22 mouse cellular contexts compared by ENCODE assay signal in genomic region chr15:99406986-99407570, GRCm38 (mm10). TPM values are rescaled to one million over a fixed set of nuclear protein-coding genes. Genes with fewer than 3 reads are reported as not detected.
DNase-seq lines count a peak whose midpoint lies in the region; ATAC-seq and TF ChIP-seq lines count a peak whose summit lies in the region.
"Had no signal": no experiment of that assay in that cellular context is flagged by ENCODE, and none has a peak within 500 bp of the region (broad histone marks: within the 10 kb centered on the region; RNA-seq: fewer than 3 reads in every experiment).

No protein-coding gene starts in this region.

- H3K4me1 ChIP-seq in embryonic facial prominence, embryonic 11.5 days (ENCODE audit: control insufficient read depth, insufficient read depth, low read length): no peaks in the 10 kb centered on the region
- 0 out of 2 replicates have a peak, but pooled peaks cover 12% of the 10 kb centered on the region for H3K4me1 ChIP-seq in embryonic facial prominence, embryonic 10.5 days
- peaks cover 76% of the 10 kb centered on the region for H3K4me1 ChIP-seq in E14TG2a.4 (replicated peaks; ENCODE audit: low read depth, low read length)
- H3K4me1 ChIP-seq in stomach, postnatal 0 days (replicated peaks; ENCODE audit: control insufficient read depth, insufficient read depth): no peaks in the 10 kb centered on the region
- H3K4me1 ChIP-seq: forebrain, embryonic 12.5 days; hindbrain, embryonic 12.5 days had no signal

- no peak overlapping the region for H3K4me2 ChIP-seq in embryonic facial prominence, embryonic 11.5 days (ENCODE audit: low read depth, low read length)
- H3K4me2 ChIP-seq in stomach, postnatal 0 days (replicated peaks; ENCODE audit: low read depth): no peak overlapping the region
- H3K4me2 ChIP-seq: embryonic facial prominence, embryonic 13.5 days; forebrain, embryonic 12.5 days; heart, embryonic 13.5 days; hindbrain, embryonic 12.5 days had no signal

- no peak overlapping the region for H3K9ac ChIP-seq in embryonic facial prominence, embryonic 11.5 days (replicated peaks; ENCODE audit: low read length)
- no peak overlapping the region for H3K9ac ChIP-seq in stomach, postnatal 0 days (ENCODE audit: low read length)
- H3K9ac ChIP-seq: embryonic facial prominence, embryonic 13.5 days; forebrain, embryonic 12.5 days; heart, embryonic 13.5 days; hindbrain, embryonic 12.5 days had no signal

- TF ChIP-seq CTCF in E14TG2a.4 (conservative IDR thresholded peaks at IDR 0.05; ENCODE audit: low read length): no peak
- no peak for TF ChIP-seq CTCF in stomach, postnatal 0 days (IDR thresholded peaks at IDR 0.05; ENCODE audit: low read depth)

- no peaks in the 10 kb centered on the region for H3K9me3 ChIP-seq in embryonic facial prominence, embryonic 11.5 days (replicated peaks; ENCODE audit: control insufficient read depth, low read length)
- no peaks in the 10 kb centered on the region for H3K9me3 ChIP-seq in embryonic facial prominence, embryonic 10.5 days
- H3K9me3 ChIP-seq in E14TG2a.4 (ENCODE audit: low read length): no peaks in the 10 kb centered on the region
- H3K9me3 ChIP-seq in stomach, postnatal 0 days (ENCODE audit: control insufficient read depth, low read length): no peaks in the 10 kb centered on the region
- H3K9me3 ChIP-seq: embryonic facial prominence, embryonic 13.5 days; forebrain, embryonic 12.5 days; G1E; heart, embryonic 13.5 days; hindbrain, embryonic 12.5 days had no signal

- DNase-seq in embryonic facial prominence, embryonic 11.5 days (ENCODE audit: low spot score): no peak
- no peak for DNase-seq in embryonic facial prominence, embryonic 10.5 days (ENCODE audit: low spot score)
- peak; percentile 61 for DNase-seq in R1 (ENCODE audit: low read depth, low spot score)
- DNase-seq in stomach, postnatal 0 days (ENCODE audit: low spot score): peak; percentile 14
- DNase-seq in urinary bladder, adult 18-20 months (ENCODE audit: low spot score in 2 of 2): no peak
- DNase-seq in frontal cortex, adult 2 months (ENCODE audit: extremely low spot score in 1 of 2, low spot score in 1 of 2): no peak
- DNase-seq: adrenal gland, postnatal 36 days; cerebellum, adult 2 months; cerebellum, postnatal 14 days; embryo, embryonic 11 days; gastrocnemius, postnatal 14 days; heart, postnatal 4 days had no signal

- ATAC-seq in embryonic facial prominence, embryonic 11.5 days (replicated peaks; ENCODE audit: insufficient number of reproducible peaks, low FRiP score, low TSS enrichment, low read depth): 0 out of 2 replicates have a peak, but pooled peaks have one; percentile 15
- no peak for ATAC-seq in stomach, postnatal 0 days (ENCODE audit: low FRiP score, low TSS enrichment)
- ATAC-seq: activated CD4-positive, CD25-positive, alpha-beta regulatory T cell, adult 4 months; forebrain, embryonic 16.5 days; hindbrain, embryonic 16.5 days; inflammation-experienced regulatory T-cells, adult 6 months had no signal

- no peaks in the 10 kb centered on the region for H3K27me3 ChIP-seq in embryonic facial prominence, embryonic 11.5 days (ENCODE audit: control insufficient read depth, insufficient read depth, low read length)
- no peaks in the 10 kb centered on the region for H3K27me3 ChIP-seq in embryonic facial prominence, embryonic 10.5 days (replicated peaks; ENCODE audit: low read depth, poor library complexity, severe bottlenecking)
- H3K27me3 ChIP-seq in E14TG2a.4 (ENCODE audit: insufficient read depth, low read length): no peaks in the 10 kb centered on the region
- no peaks in the 10 kb centered on the region for H3K27me3 ChIP-seq in stomach, postnatal 0 days (ENCODE audit: control insufficient read depth, insufficient read depth, low read length)
- H3K27me3 ChIP-seq: embryonic facial prominence, embryonic 13.5 days; forebrain, embryonic 12.5 days; heart, embryonic 13.5 days; hindbrain, embryonic 12.5 days had no signal

- no peak overlapping the region for H3K27ac ChIP-seq in embryonic facial prominence, embryonic 11.5 days (replicated peaks; ENCODE audit: low read depth, low read length)
- H3K27ac ChIP-seq in embryonic facial prominence, embryonic 10.5 days (replicated peaks): no peak overlapping the region
- H3K27ac ChIP-seq in stomach, postnatal 0 days (replicated peaks): no peak overlapping the region
- H3K27ac ChIP-seq: embryonic facial prominence, embryonic 13.5 days; forebrain, embryonic 12.5 days; heart, embryonic 13.5 days; hindbrain, embryonic 12.5 days had no signal

- 89% methylated on average over 15 of the region's 15 CpGs for WGBS in embryonic facial prominence, embryonic 11.5 days
- 92% methylated on average over 15 of the region's 15 CpGs for WGBS in embryonic facial prominence, embryonic 10.5 days
- 80% methylated on average over 15 of the region's 15 CpGs for WGBS in stomach, postnatal 0 days

- no peak for TF ChIP-seq EP300 in stomach, postnatal 0 days (optimal IDR thresholded peaks at IDR 0.05)

- H3K36me3 ChIP-seq in embryonic facial prominence, embryonic 11.5 days (replicated peaks; ENCODE audit: control insufficient read depth, insufficient read depth, low read depth, low read length): peaks cover 12% of the 10 kb centered on the region
- peaks cover 86% of the 10 kb centered on the region for H3K36me3 ChIP-seq in embryonic facial prominence, embryonic 10.5 days (replicated peaks)
- peaks cover 84% of the 10 kb centered on the region for H3K36me3 ChIP-seq in E14TG2a.4 (ENCODE audit: insufficient read depth, low read length)
- peaks cover 35% of the 10 kb centered on the region for H3K36me3 ChIP-seq in stomach, postnatal 0 days (ENCODE audit: control insufficient read depth, insufficient read depth, low read length)

- no peak overlapping the region for H3K4me3 ChIP-seq in embryonic facial prominence, embryonic 11.5 days (ENCODE audit: low read depth, low read length)
- no peak overlapping the region for H3K4me3 ChIP-seq in embryonic facial prominence, embryonic 10.5 days
- H3K4me3 ChIP-seq in E14TG2a.4 (replicated peaks; ENCODE audit: low read length): peak overlapping the region; percentile 30
- H3K4me3 ChIP-seq in stomach, postnatal 0 days (ENCODE audit: low read depth, low read length): no peak overlapping the region
- H3K4me3 ChIP-seq: embryonic facial prominence, embryonic 13.5 days; forebrain, embryonic 12.5 days; heart, embryonic 13.5 days; hindbrain, embryonic 12.5 days had no signal

RNA-seq across cellular contexts. Expression of gene Tmbim6, which starts 14.4 kb away (rescaled TPM):
- 225 and 228 TPM in 2 replicates for polyA plus RNA-seq in embryonic facial prominence, embryonic 11.5 days (2014; fragmentation: Nextera tagmentation; extraction: Ambion mirVana)
- 262 and 273 TPM in 2 replicates for polyA plus RNA-seq in embryonic facial prominence, embryonic 10.5 days (2016; fragmentation: Nextera tagmentation; extraction: Ambion mirVana)
- polyA plus RNA-seq in stomach, postnatal 0 days (2015; fragmentation: Nextera tagmentation; extraction: Ambion mirVana): 469 and 479 TPM in 2 replicates
- polyA plus RNA-seq in frontal cortex, adult 2 months (2012; rRNA removed): 365 and 368 TPM in 2 replicates

RNA-seq across cellular contexts. Expression of gene Fmnl3, which starts 36.8 kb away (rescaled TPM):
- polyA plus RNA-seq in embryonic facial prominence, embryonic 11.5 days (2014; fragmentation: Nextera tagmentation; extraction: Ambion mirVana): 17.1 and 17.6 TPM in 2 replicates
- 24.4 and 25.6 TPM in 2 replicates for polyA plus RNA-seq in embryonic facial prominence, embryonic 10.5 days (2016; fragmentation: Nextera tagmentation; extraction: Ambion mirVana)
- polyA plus RNA-seq in stomach, postnatal 0 days (2015; fragmentation: Nextera tagmentation; extraction: Ambion mirVana): 8.0 and 8.6 TPM in 2 replicates
- 18.5 and 19.9 TPM in 2 replicates for polyA plus RNA-seq in frontal cortex, adult 2 months (2012; rRNA removed)

RNA-seq across cellular contexts. Expression of gene Nckap5l, which starts 50.5 kb away (rescaled TPM):
- polyA plus RNA-seq in embryonic facial prominence, embryonic 11.5 days (2014; fragmentation: Nextera tagmentation; extraction: Ambion mirVana): 9.0 and 9.7 TPM in 2 replicates
- polyA plus RNA-seq in embryonic facial prominence, embryonic 10.5 days (2016; fragmentation: Nextera tagmentation; extraction: Ambion mirVana): 14.1 and 15.1 TPM in 2 replicates
- 2.1 and 2.4 TPM in 2 replicates for polyA plus RNA-seq in stomach, postnatal 0 days (2015; fragmentation: Nextera tagmentation; extraction: Ambion mirVana)
- 14.4 and 14.6 TPM in 2 replicates for polyA plus RNA-seq in frontal cortex, adult 2 months (2012; rRNA removed)

Comparison
In these comparisons a context has a peak if more than half of its experiments do, and no peak if none do; other contexts are left out.
1. DNase-seq: peak in R1 (single experiment) and stomach, postnatal 0 days (single experiment); none in embryonic facial prominence, embryonic 11.5 days (single experiment), embryonic facial prominence, embryonic 10.5 days (single experiment), urinary bladder, adult 18-20 months (0 of 2) and frontal cortex, adult 2 months (0 of 2).